Mouse (Mus musculus) kidney, adult 9 months (tissue): Measurements from ENCODE around the gene Mea1.

Experiments used
- DNase-seq: peaks from one replicate; pipeline ENCODE4 v3.0.0; 2022

Gene Mea1

DNA sequence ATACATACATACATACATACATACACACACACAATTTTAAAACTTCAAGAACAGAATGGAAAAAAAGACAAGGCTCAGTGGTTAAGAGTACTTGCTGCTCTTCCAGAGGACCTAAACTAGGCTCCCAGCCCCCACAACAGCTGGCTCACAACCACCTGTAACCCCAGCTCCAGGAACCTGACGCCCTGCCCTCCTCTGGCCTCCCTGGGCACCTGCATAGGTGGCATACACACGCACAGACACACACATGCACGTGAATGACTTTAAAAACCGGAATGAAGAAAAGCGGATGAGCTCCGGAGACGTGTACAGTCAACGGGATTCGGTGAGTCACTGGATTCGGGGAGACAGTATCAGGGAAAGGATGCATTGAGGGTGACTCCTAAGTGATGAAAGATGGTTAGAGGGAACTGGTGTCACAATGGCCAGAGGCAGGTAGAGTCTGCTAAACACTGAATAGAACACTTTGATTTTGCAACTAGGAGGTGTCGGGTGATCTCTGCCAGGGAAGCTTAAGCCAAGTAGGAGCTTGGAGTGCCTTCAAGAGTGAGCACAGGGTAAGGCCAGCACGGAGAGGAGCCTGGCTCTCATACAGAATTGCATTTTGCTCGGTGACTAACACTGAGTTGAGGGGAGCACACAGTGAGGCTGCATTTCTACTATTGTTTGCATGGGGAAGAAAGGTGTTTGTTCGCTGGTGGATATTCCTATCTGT lies 27.9 kb downstream of the Mea1 start:
- no peak for DNase-seq

- DNase-seq = peak; percentile 94
Measured at GRCm38 (mm10) chr17:46710959-46711597, 32.5 kb downstream of the Mea1 start, which contains the start of gene Pex6. Gene Pex6, plus strand, starts transcription at chr17:46711463.

- peak; percentile 51 for DNase-seq
Measured at GRCm38 (mm10) chr17:46711612-46712271, 33.1 kb downstream of the Mea1 start.

DNA sequence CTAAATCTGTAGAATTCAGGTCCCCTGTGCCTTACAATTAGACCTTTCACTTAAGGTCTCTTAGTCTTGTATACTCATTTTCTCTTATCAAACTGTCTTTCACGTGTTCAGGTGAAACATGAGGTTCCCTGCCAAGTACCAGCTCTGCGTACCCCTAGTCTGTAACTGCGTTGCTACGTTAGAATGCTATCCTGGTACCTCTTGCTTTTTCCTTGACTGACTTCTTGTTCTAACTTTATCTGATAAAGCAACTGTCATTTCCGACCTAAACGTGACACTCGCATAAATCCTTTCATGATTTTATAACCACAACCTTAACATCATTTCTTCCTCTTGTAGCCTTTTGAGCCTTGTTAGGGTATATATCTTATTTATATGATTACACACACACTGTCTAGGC lies 33.8 kb downstream of the Mea1 start:
- no peak for DNase-seq

DNA sequence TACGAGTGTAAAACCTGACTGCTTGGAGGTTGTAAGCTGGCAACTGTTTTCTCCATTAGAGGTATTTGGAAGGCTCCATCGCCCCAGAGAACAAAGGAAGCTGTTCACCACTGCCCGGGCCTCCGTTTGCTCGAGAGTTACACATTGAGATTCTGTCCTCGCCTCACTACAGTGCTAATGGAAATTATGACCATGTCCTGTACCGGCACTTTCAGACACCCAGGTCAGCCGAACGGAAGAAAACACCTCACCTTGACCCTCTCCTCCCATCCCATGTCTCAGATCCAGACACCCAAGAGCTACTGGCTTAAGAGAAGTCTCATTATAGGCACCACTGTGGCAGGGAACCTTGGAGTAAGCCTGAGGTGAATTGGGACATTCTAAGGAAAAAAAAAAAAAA lies 35.3 kb downstream of the Mea1 start:
- DNase-seq = no peak

GRCm38 (mm10) chr17:46714756-46715481 lies 36.3 kb downstream of the Mea1 start:
- DNase-seq = peak; percentile 33

GRCm38 (mm10) chr17:46721077-46721476 lies 42.5 kb downstream of the Mea1 start:
- DNase-seq = no peak

DNA sequence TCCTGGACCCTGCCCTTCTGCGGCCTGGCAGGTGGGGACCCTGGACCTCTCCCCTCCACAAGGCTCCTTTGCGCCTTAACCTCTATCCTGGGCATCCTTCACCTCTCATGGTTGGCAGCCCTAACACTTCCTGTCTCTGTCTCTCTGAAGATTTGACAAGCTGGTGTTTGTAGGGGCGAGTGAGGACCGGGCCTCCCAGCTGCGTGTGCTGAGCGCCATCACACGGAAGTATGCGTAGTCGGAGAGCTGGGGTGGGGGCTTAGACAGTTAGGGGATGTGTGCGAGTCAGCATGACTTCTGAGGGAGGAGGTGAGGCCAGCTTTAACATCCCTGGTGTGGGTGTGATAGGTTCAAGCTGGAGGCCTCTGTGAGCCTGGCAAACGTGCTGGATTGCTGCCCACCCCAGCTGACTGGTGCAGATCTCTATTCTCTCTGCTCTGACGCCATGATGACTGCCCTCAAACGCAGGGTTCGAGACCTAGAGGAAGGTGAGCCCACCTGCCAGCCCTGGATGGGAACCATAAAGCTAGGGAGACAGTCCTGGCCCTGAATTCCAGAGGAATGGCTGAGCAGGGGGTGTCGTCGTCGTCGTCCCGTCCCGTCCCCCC lies 46.0 kb downstream of the Mea1 start:
- DNase-seq = no peak

- DNase-seq = peak; percentile 40
Measured at GRCm38 (mm10) chr17:46725273-46725672, 46.7 kb downstream of the Mea1 start.

DNA sequence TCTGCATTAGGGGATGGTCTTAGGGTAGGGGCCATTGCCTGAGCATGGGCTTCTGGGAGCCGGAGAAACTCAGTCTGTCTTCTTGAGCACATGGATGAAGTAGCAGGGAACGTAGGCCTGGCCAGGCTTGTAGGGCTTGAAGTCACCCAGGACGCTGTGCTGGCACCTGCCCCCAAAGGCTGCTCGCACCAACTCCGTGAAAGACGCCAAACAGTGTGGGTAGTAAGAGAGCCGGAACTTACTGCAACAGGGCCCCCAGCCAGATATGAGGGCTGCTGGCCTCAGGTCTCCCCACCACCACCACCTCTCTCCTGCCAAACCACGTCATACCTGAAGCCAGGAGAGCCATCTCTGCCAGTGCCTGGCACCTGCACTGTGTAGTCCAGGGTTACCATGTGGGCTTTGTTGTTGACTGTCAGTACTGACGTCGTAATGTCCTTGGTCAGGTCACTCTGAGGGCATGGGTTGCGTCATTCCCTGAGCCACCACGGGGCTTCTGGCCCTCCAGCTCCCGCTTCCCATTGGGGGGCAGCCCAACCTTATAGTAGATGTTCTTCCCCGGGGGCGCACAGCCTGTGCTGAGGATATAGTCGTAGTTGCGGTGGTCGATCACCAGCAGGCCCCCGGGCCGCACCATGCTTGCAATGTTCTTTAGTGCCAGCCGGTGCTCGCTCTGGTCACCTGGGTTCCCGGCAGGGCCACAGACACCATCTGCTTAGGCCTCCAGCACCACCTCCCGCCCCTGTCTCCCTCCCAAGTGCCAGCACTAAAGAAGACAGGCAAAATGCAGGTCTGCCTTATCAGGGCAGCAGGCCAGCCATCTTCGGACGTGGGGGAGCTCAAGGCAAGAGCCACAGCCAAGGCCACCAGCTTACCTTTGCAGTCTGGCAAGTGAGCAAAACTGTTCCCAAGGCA lies 47.4 kb downstream of the Mea1 start:
- DNase-seq = no peak

DNA sequence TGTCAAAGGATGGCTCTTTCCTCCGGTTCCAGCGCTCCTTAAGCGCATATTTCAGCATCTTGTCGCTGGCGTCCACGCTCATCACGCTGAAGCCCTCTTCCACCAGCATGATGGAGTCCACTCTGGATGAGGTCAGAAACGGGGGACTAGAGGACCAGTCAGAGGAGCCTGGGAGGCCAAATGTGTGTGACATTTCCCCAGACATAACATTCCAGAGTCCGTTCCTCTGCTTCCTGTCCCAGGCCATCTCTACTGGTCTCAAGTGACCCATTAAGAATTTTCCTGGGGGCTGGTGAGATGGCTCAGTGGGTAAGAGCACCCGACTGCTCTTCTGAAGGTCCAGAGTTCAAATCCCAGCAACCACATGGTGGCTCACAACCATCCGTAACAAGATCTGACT lies 48.7 kb downstream of the Mea1 start:
- peak; percentile 23 for DNase-seq

GRCm38 (mm10) chr17:46728021-46728420 lies 49.4 kb downstream of the Mea1 start:
- peak; percentile 69 for DNase-seq

GRCm38 (mm10) chr17:46728496-46728895 lies 49.9 kb downstream of the Mea1 start:
- DNase-seq = no peak

DNA sequence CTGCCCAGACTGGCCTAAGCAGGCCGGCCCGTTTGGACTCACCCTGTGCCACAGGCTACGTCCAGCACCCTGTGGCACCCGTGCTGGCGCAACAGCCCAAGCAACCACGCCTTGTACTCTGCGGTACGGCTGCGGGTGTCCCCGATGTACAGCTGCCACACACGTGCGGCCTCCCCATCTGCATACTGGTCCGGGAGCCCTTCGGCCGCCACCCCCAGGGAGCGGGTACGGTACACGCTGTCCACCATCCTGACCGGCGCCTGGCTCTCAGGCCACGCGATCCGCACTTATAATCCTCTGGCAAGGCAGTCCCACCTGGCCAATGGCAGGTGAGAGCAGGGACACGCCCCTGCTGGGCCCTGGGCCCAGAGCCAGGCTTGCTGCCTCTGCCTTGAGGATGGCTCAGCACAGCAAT lies 50.3 kb downstream of the Mea1 start, which contains the start of gene Gnmt:
Gene Gnmt, minus strand, starts transcription at position 265 of the 415 bp plus-strand sequence.
- DNase-seq = peak; percentile 94
